9 mouse cellular contexts compared by ENCODE assay signal in genomic region chr9:69301445-69301844, GRCm38 (mm10).
DNase-seq lines count a peak whose midpoint lies in the region; ATAC-seq lines count a peak whose summit lies in the region.
"Had no signal": no experiment of that assay in that cellular context is flagged by ENCODE, and none has a peak within 500 bp of the region (broad histone marks: within the 10 kb centered on the region; RNA-seq: fewer than 3 reads in every experiment).

No protein-coding gene starts in this region.

- peaks cover 4% of the 10 kb centered on the region; the same call in 1 of the 2 replicates for H3K27me3 ChIP-seq in hindbrain, embryonic 15.5 days
- no peaks in the 10 kb centered on the region for H3K27me3 ChIP-seq in hindbrain, embryonic 11.5 days (ENCODE audit: control insufficient read depth, insufficient read depth, low read length)
- peaks cover 8% of the 10 kb centered on the region; the same call in 1 of the 2 replicates for H3K27me3 ChIP-seq in embryonic facial prominence, embryonic 10.5 days (replicated peaks; ENCODE audit: low read depth, poor library complexity, severe bottlenecking)
- no peaks in the 10 kb centered on the region for H3K27me3 ChIP-seq in heart, embryonic 11.5 days (ENCODE audit: control insufficient read depth, insufficient read depth, low read length)
- H3K27me3 ChIP-seq in neural tube, embryonic 15.5 days (replicated peaks), result peaks cover 5% of the 10 kb centered on the region; the same call in 1 of the 2 replicates

- no peak for ATAC-seq in hindbrain, embryonic 15.5 days (ENCODE audit: low FRiP score, low read depth)
- no peak for ATAC-seq in hindbrain, embryonic 11.5 days (ENCODE audit: low FRiP score)
- ATAC-seq in heart, embryonic 11.5 days (replicated peaks; ENCODE audit: insufficient number of reproducible peaks, low FRiP score, low TSS enrichment), result no peak
- no peak for ATAC-seq in neural tube, embryonic 15.5 days (ENCODE audit: low FRiP score)
- ATAC-seq in megakaryocyte-erythroid progenitor cell, adult 5-6 weeks (replicated peaks; ENCODE audit: low FRiP score, low TSS enrichment, poor library complexity, severe bottlenecking), result no peak

- WGBS in hindbrain, embryonic 15.5 days, result 22% methylated on average over 9 of the region's 9 CpGs
- 22% methylated on average over 9 of the region's 9 CpGs for WGBS in hindbrain, embryonic 11.5 days
- 11% methylated on average over 9 of the region's 9 CpGs for WGBS in embryonic facial prominence, embryonic 10.5 days
- WGBS in heart, embryonic 11.5 days (ENCODE audit: insufficient replicate concordance), result 15% methylated on average over 9 of the region's 9 CpGs
- 14% methylated on average over 9 of the region's 9 CpGs for WGBS in neural tube, embryonic 15.5 days

- H3K4me1 ChIP-seq in hindbrain, embryonic 15.5 days (replicated peaks), result peaks cover 17% of the 10 kb centered on the region; the same call in 1 of the 2 replicates
- no peaks in the 10 kb centered on the region for H3K4me1 ChIP-seq in hindbrain, embryonic 11.5 days (replicated peaks; ENCODE audit: control insufficient read depth, insufficient read depth, low read length)
- peaks cover 72% of the 10 kb centered on the region for H3K4me1 ChIP-seq in embryonic facial prominence, embryonic 10.5 days
- H3K4me1 ChIP-seq in heart, embryonic 11.5 days (ENCODE audit: control insufficient read depth, insufficient read depth, low read length), result peaks cover 9% of the 10 kb centered on the region; the same call in 1 of the 2 replicates
- H3K4me1 ChIP-seq in neural tube, embryonic 15.5 days, result peaks cover 24% of the 10 kb centered on the region

- H3K4me2 ChIP-seq in hindbrain, embryonic 15.5 days, result peak overlapping the region; percentile 22; the same call in 1 of the 2 replicates
- no peak overlapping the region for H3K4me2 ChIP-seq in hindbrain, embryonic 11.5 days (replicated peaks; ENCODE audit: low read depth, low read length)
- H3K4me2 ChIP-seq in heart, embryonic 11.5 days, result peak overlapping the region; percentile 7; the same call in 1 of the 2 replicates
- H3K4me2 ChIP-seq in neural tube, embryonic 15.5 days, result peak overlapping the region; percentile 26; the same call in 1 of the 2 replicates

- H3K9ac ChIP-seq in hindbrain, embryonic 15.5 days, result no peak overlapping the region
- H3K9ac ChIP-seq in hindbrain, embryonic 11.5 days (ENCODE audit: low read depth, low read length), result no peak overlapping the region
- no peak overlapping the region for H3K9ac ChIP-seq in heart, embryonic 11.5 days (ENCODE audit: low read depth, low read length)
- H3K9ac ChIP-seq in neural tube, embryonic 15.5 days (replicated peaks), result no peak overlapping the region

- no peaks in the 10 kb centered on the region for H3K9me3 ChIP-seq in hindbrain, embryonic 15.5 days
- no peaks in the 10 kb centered on the region for H3K9me3 ChIP-seq in hindbrain, embryonic 11.5 days (ENCODE audit: control insufficient read depth, low read length)
- H3K9me3 ChIP-seq in embryonic facial prominence, embryonic 10.5 days, result no peaks in the 10 kb centered on the region
- H3K9me3 ChIP-seq in heart, embryonic 11.5 days (replicated peaks; ENCODE audit: control insufficient read depth, low read length), result no peaks in the 10 kb centered on the region
- no peaks in the 10 kb centered on the region for H3K9me3 ChIP-seq in neural tube, embryonic 15.5 days (replicated peaks)

- DNase-seq in hindbrain, embryonic 11.5 days (ENCODE audit: low spot score), result no peak
- DNase-seq in embryonic facial prominence, embryonic 10.5 days (ENCODE audit: low spot score), result no peak
- DNase-seq in layer of hippocampus, adult 9-11 months, result peak; percentile 25
- no peak for DNase-seq in retina, postnatal 1 day

- peak overlapping the region; percentile 58 for H3K27ac ChIP-seq in hindbrain, embryonic 15.5 days (replicated peaks)
- no peak overlapping the region for H3K27ac ChIP-seq in hindbrain, embryonic 11.5 days (ENCODE audit: low read depth, low read length)
- peak overlapping the region; percentile 61; the same call in 1 of the 2 replicates for H3K27ac ChIP-seq in embryonic facial prominence, embryonic 10.5 days (replicated peaks)
- no peak overlapping the region for H3K27ac ChIP-seq in heart, embryonic 11.5 days (ENCODE audit: low read depth, low read length)
- peak overlapping the region; percentile 63 for H3K27ac ChIP-seq in neural tube, embryonic 15.5 days (replicated peaks)

- no peak overlapping the region for H3K4me3 ChIP-seq in hindbrain, embryonic 15.5 days
- no peak overlapping the region for H3K4me3 ChIP-seq in hindbrain, embryonic 11.5 days (ENCODE audit: low read depth, low read length)
- H3K4me3 ChIP-seq in embryonic facial prominence, embryonic 10.5 days, result peak overlapping the region; percentile 25; the same call in 1 of the 2 replicates
- H3K4me3 ChIP-seq in heart, embryonic 11.5 days (ENCODE audit: low read depth, low read length), result no peak overlapping the region
- no peak overlapping the region for H3K4me3 ChIP-seq in neural tube, embryonic 15.5 days (replicated peaks)
- H3K4me3 ChIP-seq: myocyte had no signal

- no peaks in the 10 kb centered on the region for H3K36me3 ChIP-seq in hindbrain, embryonic 15.5 days
- no peaks in the 10 kb centered on the region for H3K36me3 ChIP-seq in hindbrain, embryonic 11.5 days (ENCODE audit: control insufficient read depth, insufficient read depth, low read length)
- H3K36me3 ChIP-seq in embryonic facial prominence, embryonic 10.5 days (replicated peaks), result no peaks in the 10 kb centered on the region
- no peaks in the 10 kb centered on the region for H3K36me3 ChIP-seq in heart, embryonic 11.5 days (ENCODE audit: control insufficient read depth, insufficient read depth, low read length)
- H3K36me3 ChIP-seq in neural tube, embryonic 15.5 days, result no peaks in the 10 kb centered on the region

Comparison
In these comparisons a context has a peak if more than half of its experiments do, and no peak if none do; other contexts are left out.
1. H3K27ac ChIP-seq: peak in hindbrain, embryonic 15.5 days (single experiment), embryonic facial prominence, embryonic 10.5 days (single experiment) and neural tube, embryonic 15.5 days (single experiment); none in hindbrain, embryonic 11.5 days (single experiment) and heart, embryonic 11.5 days (single experiment).